Comparison of ENCODE assay signal across 21 mouse cellular contexts in genomic region chr8:126580826-126581225, GRCm38 (mm10). TPM values are rescaled to one million over a fixed set of nuclear protein-coding genes. Genes with fewer than 3 reads are reported as not detected.
DNase-seq lines count a peak whose midpoint lies in the region; ATAC-seq and TF ChIP-seq lines count a peak whose summit lies in the region.
"Had no signal": no experiment of that assay in that cellular context is flagged by ENCODE, and none has a peak within 500 bp of the region (broad histone marks: within the 10 kb centered on the region; RNA-seq: fewer than 3 reads in every experiment).

No protein-coding gene starts in this region.

- TF ChIP-seq RAD21 in CH12.LX (IDR thresholded peaks at IDR 0.05; ENCODE audit: low read depth, low read length) = no peak

- H3K27ac ChIP-seq in spleen, adult 2 months (ENCODE audit: insufficient read depth, low read length) = peak overlapping the region; percentile 23; the same call in 1 of the 2 replicates
- no peak overlapping the region for H3K27ac ChIP-seq in CH12.LX (ENCODE audit: insufficient read depth, low read depth)
- H3K27ac ChIP-seq: embryonic facial prominence, embryonic 12.5 days; forebrain, embryonic 15.5 days; heart, embryonic 15.5 days; hindbrain, embryonic 10.5 days; hindbrain, embryonic 14.5 days had no signal

- 41% methylated on average over 4 of the region's 4 CpGs for WGBS in spleen, adult 2 months

- dilution Hi-C loops in CH12.LX (cut with MboI; ENCODE audit: extremely low pct_ligation_motif_present, extremely low pct_unique_long_range_greater_than_20kb, low sequenced_read_pairs) = no loop called here

- no peak for TF ChIP-seq CTCF in spleen, adult 2 months (IDR thresholded peaks at IDR 0.05; ENCODE audit: extremely low read depth, insufficient read depth, insufficient read length, insufficient replicate concordance)
- no peak for TF ChIP-seq CTCF in CH12.LX (conservative IDR thresholded peaks at IDR 0.05 in 1 of 2, IDR thresholded peaks at IDR 0.05 in 1 of 2; ENCODE audit: low read depth in 2 of 2, low read length in 2 of 2)

- H3K4me3 ChIP-seq in spleen, adult 2 months (ENCODE audit: extremely low read depth, insufficient read depth, insufficient read length) = no peak overlapping the region
- H3K4me3 ChIP-seq in CH12.LX (replicated peaks in 1 of 3; ENCODE audit: low read depth in 2 of 3, low read length in 2 of 3, poor library complexity in 1 of 3) = no peak overlapping the region
- H3K4me3 ChIP-seq: embryonic facial prominence, embryonic 12.5 days; forebrain, embryonic 15.5 days; heart, embryonic 15.5 days; hindbrain, embryonic 10.5 days had no signal

- TF ChIP-seq EP300 in CH12.LX (IDR thresholded peaks at IDR 0.05; ENCODE audit: low read length) = 0 out of 2 replicates have a peak, but pooled peaks have one; percentile 11

- no peak for TF ChIP-seq POLR2A in spleen, adult 2 months (IDR thresholded peaks at IDR 0.05; ENCODE audit: low read depth, low read length)
- no peak for TF ChIP-seq POLR2A in CH12.LX (IDR thresholded peaks at IDR 0.05; ENCODE audit: low read depth, low read length)

- H3K79me2 ChIP-seq in CH12.LX (replicated peaks; ENCODE audit: control insufficient read depth, extremely low read depth, insufficient read depth, poor library complexity, severe bottlenecking) = peaks cover 8% of the 10 kb centered on the region

- no peaks in the 10 kb centered on the region for H3K36me3 ChIP-seq in spleen, adult 2 months (ENCODE audit: control insufficient read depth, insufficient read depth, low read length)
- peaks cover 0 to 22% of the 10 kb centered on the region in 2 experiments for H3K36me3 ChIP-seq in CH12.LX (replicated peaks in 1 of 2; ENCODE audit: control insufficient read depth in 1 of 2, insufficient read depth in 1 of 2, low read length in 1 of 2)
- H3K36me3 ChIP-seq: forebrain, embryonic 15.5 days; heart, embryonic 15.5 days; hindbrain, embryonic 10.5 days had no signal

- H3K27me3 ChIP-seq in spleen, adult 2 months (ENCODE audit: control insufficient read depth, insufficient read depth, low read length) = no peaks in the 10 kb centered on the region
- no peaks in the 10 kb centered on the region for H3K27me3 ChIP-seq in CH12.LX (replicated peaks)
- H3K27me3 ChIP-seq: embryonic facial prominence, embryonic 12.5 days; forebrain, embryonic 15.5 days; heart, embryonic 15.5 days; Patski had no signal

- in situ Hi-C loops in CH12.LX (cut with MboI; ENCODE audit: low pct_ligation_motif_present, low pct_unique_long_range_greater_than_20kb, low sequenced_read_pairs) = loop anchor here (5.0 kb wide), 1 partner anchor 84 kb away; no protein-coding TSS in a partner anchor

- no peak overlapping the region for H3K4me2 ChIP-seq in CH12.LX (ENCODE audit: insufficient read depth, low read depth, poor library complexity, severe bottlenecking)
- H3K4me2 ChIP-seq: embryonic facial prominence, embryonic 12.5 days; forebrain, embryonic 15.5 days; heart, embryonic 11.5 days; heart, embryonic 15.5 days; hindbrain, embryonic 14.5 days had no signal

- ATAC-seq in granulocyte monocyte progenitor cell, adult 5-6 weeks (replicated peaks; ENCODE audit: poor library complexity, severe bottlenecking) = peak; percentile 11; the same call in 1 of the 2 replicates
- ATAC-seq: activated CD4-positive, CD25-positive, alpha-beta regulatory T cell, adult 4 months; CD4-positive, CD25-positive, alpha-beta regulatory T cell, adult 4 months; forebrain, embryonic 15.5 days; Patski had no signal

- peak in 1 of 2 experiments; percentile 26 for DNase-seq in spleen, adult 2 months (ENCODE audit: low read depth in 1 of 2, low spot score in 2 of 2)
- DNase-seq in spleen, postnatal 4 days (ENCODE audit: low spot score in 2 of 2) = no peak
- no peak for DNase-seq in CH12.LX (ENCODE audit: extremely low read depth)
- no peak for DNase-seq in embryo, embryonic 10 days (ENCODE audit: low spot score)
- no peak for DNase-seq in left cerebral cortex, adult 9 months (ENCODE audit: low spot score in 2 of 2)
- no peak for DNase-seq in adrenal gland, postnatal 25 days
- DNase-seq: adrenal gland, postnatal 14 days; cerebellum, adult 2 months; cerebellum, postnatal 10 days; gastrocnemius, postnatal 36 days; heart, adult 18-20 months had no signal

- H3K4me1 ChIP-seq in spleen, adult 2 months (ENCODE audit: control insufficient read depth, insufficient read depth, insufficient read length) = peaks cover 22% of the 10 kb centered on the region; the same call in 1 of the 2 replicates
- peaks cover 21 to 50% of the 10 kb centered on the region in 2 experiments for H3K4me1 ChIP-seq in CH12.LX (ENCODE audit: control insufficient read depth in 1 of 2, insufficient read depth in 2 of 2)

- H3K9me3 ChIP-seq in CH12.LX (replicated peaks; ENCODE audit: low read length) = peaks cover 15% of the 10 kb centered on the region
- H3K9me3 ChIP-seq: embryonic facial prominence, embryonic 12.5 days; forebrain, embryonic 15.5 days; heart, embryonic 15.5 days had no signal

- H3K9ac ChIP-seq in CH12.LX (ENCODE audit: insufficient read depth, low read depth) = no peak overlapping the region
- H3K9ac ChIP-seq: embryonic facial prominence, embryonic 12.5 days; forebrain, embryonic 15.5 days; heart, embryonic 15.5 days; hindbrain, embryonic 14.5 days had no signal

TF ChIP-seq in CH12.LX, 34 proteins besides CTCF, POLR2A, EP300 and RAD21:
- no peak for TF ChIP-seq KAT2A (IDR thresholded peaks at IDR 0.05; ENCODE audit: insufficient replicate concordance, low read length)
- TF ChIP-seq NRF1 (IDR thresholded peaks at IDR 0.05; ENCODE audit: low read depth, low read length) = no peak
- TF ChIP-seq MAX (IDR thresholded peaks at IDR 0.05; ENCODE audit: low read length) = no peak
- no peak for TF ChIP-seq ETS1 (conservative IDR thresholded peaks at IDR 0.05; ENCODE audit: low read depth, low read length)
- TF ChIP-seq MEF2A (IDR thresholded peaks at IDR 0.05; ENCODE audit: borderline replicate concordance, low read depth, low read length) = no peak
- no peak for TF ChIP-seq RCOR1 (conservative IDR thresholded peaks at IDR 0.05; ENCODE audit: low read depth, low read length)
- no peak for TF ChIP-seq ZKSCAN1 (IDR thresholded peaks at IDR 0.05; ENCODE audit: borderline replicate concordance, low read depth, low read length)
- no peak for TF ChIP-seq JUN (IDR thresholded peaks at IDR 0.05; ENCODE audit: insufficient read depth, low read depth, low read length)
- no peak for TF ChIP-seq SMC3 (IDR thresholded peaks at IDR 0.05; ENCODE audit: low read depth, low read length)
- no peak for TF ChIP-seq E2F4 (IDR thresholded peaks at IDR 0.05; ENCODE audit: insufficient replicate concordance, low read depth, low read length)
- TF ChIP-seq MAFK (IDR thresholded peaks at IDR 0.05; ENCODE audit: insufficient replicate concordance, low read length) = no peak
- TF ChIP-seq TBP (conservative IDR thresholded peaks at IDR 0.05; ENCODE audit: low read depth, low read length) = no peak
- TF ChIP-seq GABPA (IDR thresholded peaks at IDR 0.05; ENCODE audit: insufficient replicate concordance, low read depth, low read length) = no peak
- no peak for TF ChIP-seq MXI1 (IDR thresholded peaks at IDR 0.05; ENCODE audit: low read depth, low read length)

RNA-seq across cellular contexts. Expression of gene Irf2bp2, which starts 13.0 kb away (rescaled TPM):
- polyA plus RNA-seq in spleen, adult 2 months (2012; rRNA removed) = 49.6 and 83.0 TPM in 2 replicates
- total RNA-seq in CH12.LX (2012; rRNA removed) = 20.2 and 28.6 TPM in 2 replicates
- 30.3 and 31.2 TPM in 2 replicates for total RNA-seq in CH12.LX (2014; rRNA removed)
- polyA plus RNA-seq in CH12.LX (2012; ENCODE audit: insufficient read length, low read depth) = 17.8 and 19.9 TPM in 2 replicates
- total RNA-seq in granulocyte monocyte progenitor cell, adult 5-6 weeks (2014; fragmentation: Nextera tagmentation) = 112 and 113 TPM in 2 replicates
- 97.9 and 112 TPM in 2 replicates for total RNA-seq in granulocyte monocyte progenitor cell, adult 5-6 weeks (2017)
- 81.3 and 82.6 TPM in 2 replicates for total RNA-seq in adrenal gland, postnatal 25 days (2021)
